Mouse (Mus musculus) retina, embryonic 14.5 days (tissue): ENCODE results near the gene Myl4.
"Not testable (repeated sequence)": the region's sequence is repeated elsewhere in the genome, so short reads cannot be mapped to it uniquely, and the experiment has no call there.

Experiments used
- DNase-seq: peaks from one replicate; pipeline ENCODE4 v3.0.0-alpha.2; 2015; ENCODE audit warnings: low spot score

Gene Myl4

DNA sequence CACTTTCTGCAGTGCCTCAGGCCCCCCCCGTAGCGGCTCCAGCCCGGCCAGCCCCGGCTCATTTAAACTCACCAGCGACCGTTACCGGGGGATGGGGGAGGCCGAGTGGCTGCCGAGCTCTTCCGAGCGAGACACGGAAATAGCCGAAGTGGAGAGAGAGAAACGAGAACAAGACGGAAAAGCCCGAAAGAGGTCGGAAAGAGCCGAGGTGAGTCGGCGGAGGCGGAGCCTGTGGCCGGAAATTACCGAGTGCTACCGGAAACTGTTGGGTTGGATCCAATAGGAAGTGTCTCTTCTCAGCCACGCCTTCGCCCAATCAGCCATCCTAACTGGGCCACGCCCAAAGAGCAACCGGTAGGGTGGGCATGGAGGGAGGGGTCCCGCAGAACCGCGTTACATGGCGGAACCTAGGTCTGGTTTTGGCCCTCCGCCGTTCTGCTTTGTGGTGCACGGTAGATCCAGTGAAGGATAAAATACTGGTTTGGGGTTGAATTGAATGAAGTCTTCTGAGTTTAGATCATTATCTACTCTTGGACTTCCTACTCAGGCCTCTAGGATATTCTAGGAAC lies at the start of gene Myl4, which contains the start of gene Cdc27:
TSS of gene Myl4 (plus strand) at position 258 of the 569 bp plus-strand sequence.
TSS of gene Cdc27 (minus strand) at position 215 of the 569 bp plus-strand sequence.
- peak; percentile 100 for DNase-seq

DNA sequence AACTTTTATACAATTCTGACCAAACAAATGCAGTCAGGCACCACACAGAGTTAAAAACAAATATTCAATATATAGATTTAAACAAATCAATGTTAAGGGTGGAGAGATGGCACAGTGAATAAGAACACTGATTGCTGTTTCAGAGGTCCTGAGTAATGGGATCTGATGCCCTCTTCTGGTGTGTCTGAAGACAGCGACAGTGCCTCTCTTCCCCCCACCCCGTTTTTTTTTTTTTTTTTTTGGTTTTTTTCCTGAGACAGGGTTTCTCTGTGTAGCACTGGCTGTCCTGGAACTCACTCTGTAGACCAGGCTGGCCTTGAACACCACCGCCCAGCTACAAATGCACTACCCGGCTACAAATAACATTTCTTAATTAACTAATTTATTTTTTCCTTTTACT lies 42.0 kb upstream of the Myl4 start:
- no peak for DNase-seq

DNA sequence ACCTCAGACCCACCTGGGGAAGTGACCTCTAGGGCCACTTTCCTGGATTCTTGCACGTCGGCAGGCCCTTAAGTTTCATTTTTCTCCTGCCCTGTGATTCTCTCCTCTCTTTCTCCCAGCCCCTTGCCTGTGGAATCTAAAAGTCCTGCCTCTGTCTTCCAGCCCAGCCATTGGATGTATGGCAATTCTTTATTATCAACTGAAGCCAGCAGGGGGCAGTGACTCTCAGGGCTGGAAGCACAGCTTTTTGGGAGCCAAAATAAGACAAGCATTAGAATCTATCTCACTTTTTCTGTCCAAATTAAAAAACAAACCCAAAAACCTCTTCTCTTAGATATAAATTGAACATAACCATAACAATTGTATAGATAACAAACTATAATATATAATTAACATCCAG lies 39.9 kb upstream of the Myl4 start:
- DNase-seq, result peak; percentile 62

DNA sequence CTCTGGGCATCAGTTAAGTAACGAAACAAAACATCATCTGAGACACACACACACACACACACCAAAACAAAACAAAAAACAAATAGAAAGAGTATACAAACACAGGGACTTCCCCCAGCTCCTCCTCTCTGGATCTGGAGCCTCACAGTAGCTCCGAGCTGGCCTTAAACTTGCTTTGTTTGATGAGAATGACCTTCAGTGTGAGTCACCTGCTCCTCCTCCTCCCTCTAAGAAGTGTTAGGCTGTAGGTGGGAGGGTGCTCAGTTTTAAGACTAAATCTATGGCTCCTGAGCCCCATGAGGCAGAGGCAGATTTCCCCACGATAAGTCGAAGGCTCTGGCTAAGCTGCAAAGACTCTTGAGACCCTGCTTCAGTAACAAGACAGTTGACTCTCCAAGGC lies 38.0 kb upstream of the Myl4 start:
- no peak for DNase-seq

DNA sequence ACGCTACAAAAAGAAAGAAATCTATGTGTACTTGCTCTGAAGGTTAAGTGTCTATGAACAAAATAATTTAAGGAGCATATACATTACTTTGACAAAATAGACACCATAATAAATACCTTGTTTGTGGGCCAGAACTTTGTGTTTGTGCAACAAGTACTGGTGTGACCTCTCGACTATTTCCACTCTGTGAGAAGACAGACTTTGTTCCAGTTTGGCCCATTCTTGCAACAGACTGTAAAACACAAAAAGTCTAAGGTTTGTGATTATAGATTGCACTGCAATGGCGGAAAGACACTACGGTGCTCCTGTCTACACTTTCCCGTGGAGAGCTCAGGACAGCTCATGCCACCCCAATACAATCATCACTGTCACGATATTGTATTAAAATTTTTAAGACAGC lies 24.5 kb upstream of the Myl4 start:
- no peak for DNase-seq

DNA sequence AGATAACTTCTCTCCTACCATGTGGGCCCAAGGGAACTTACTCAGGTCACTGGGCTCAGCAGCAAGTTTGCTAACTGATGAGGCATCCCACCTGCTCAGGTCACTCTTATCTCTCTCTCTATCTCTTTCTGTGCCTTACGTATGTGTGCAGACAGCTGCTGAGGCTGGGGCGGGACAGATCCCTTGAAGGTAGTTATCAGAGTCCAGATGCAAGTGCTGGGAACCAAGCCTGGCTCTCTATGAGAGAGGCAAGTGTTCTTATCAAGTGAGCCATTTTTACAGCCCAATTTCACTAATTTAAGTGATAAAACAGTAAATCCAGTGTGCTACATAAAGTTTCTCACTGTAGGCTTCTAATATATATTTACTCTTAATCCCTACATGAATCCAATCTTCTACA lies 13.6 kb upstream of the Myl4 start:
- DNase-seq, result no peak

DNA sequence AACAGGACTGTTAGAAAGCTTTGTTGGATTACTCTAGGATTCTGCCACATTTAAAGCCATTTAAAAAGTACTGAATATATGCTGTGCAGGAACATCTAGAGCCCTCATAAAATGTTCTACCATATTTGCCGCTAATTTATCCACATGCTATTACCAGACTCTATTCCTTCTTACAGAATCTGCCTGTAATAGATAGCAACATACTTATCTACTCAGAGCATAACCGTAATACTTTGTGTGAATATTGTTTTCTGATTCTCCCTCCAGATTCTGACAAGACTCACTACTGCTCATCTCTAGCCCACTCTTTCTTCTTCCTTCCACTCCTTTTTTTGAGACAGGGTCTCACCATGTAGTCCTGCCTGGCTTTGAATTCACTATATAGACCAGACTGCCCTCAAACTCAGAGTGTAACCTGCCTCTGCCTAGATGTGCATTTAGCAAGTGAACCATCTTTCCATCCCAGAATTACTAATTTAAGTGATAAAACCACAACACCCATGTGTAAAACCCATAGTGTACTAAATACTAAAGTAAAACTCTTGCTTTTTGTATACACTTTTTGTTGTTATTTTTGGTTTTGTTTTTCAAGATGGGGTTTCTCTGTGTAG lies 12.4 kb upstream of the Myl4 start:
- DNase-seq, result no peak

DNA sequence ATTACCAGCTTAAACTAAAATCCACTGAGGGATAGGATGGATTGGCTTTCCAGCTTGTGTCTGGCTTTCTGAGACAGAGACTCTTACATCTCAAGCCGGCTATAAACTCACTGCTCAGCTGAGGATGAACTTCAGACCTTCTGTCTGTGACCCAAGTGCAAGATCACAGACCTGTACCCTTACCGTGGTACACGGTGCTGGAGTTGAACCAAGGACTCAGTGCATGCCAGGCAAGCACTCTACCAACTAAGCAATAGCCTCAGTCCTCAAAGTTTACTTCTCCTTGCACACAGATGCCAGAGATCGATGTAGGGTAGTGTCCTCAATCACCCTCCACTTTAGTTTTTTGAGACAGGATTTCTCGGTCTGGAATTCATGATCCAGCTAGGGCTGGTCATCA lies 10.7 kb upstream of the Myl4 start:
- DNase-seq, result no peak

DNA sequence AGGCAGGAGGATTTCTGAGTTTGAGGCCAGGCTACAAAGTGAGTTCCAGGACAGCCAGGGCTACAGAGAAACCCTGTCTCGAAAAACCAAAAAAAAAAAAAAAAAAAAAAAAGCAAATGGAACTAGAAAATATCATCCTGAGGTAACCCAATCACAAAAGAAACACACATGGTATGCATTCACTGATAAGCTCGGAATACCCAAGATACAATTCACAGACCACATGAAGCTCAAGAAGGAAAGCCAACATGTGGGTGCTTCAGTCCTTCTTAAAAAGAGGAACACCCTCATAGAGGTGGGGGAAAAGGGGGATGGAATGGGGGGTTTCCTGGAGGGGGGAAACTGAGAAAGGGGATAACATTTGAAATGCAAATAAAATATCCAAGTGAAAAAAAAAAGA lies 7.1 kb upstream of the Myl4 start:
- DNase-seq, result not testable (repeated sequence)

DNA sequence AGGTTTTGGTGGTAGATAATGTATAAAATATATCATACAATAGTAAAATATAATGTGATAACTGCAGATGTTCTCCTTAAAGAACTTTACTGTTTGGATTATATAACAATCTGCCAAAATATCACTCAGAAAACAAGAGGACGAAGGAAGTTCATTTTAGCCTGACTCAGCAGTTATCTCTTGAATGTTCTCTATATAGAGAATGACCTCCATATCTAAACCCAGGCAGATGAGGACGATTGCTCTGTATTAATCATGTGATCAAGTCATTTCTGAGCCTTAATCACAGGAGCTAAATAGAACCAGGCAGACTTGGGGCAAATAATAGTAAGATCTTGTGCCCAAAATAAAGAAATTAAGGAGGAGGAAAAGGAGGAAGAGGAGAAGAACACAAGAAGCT lies 6.0 kb upstream of the Myl4 start:
- no peak for DNase-seq

DNA sequence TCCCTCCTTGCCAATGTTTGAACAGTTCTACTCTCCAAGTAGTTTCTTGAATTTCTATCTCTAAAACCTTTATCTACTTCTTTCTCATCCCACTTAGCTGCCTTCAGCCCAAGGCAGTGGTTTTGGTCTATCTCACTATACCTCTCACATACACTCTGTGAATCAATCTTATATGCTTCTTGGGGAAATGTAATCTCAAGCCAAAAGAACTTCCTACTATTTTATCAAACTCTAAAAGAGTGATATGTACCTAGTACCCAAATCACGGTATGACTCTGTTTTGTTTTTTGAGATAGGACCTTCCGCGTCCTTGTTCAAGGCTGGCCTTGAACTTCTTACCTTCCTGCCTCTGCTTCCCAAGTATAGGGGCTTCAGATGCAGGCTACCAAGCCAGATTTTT lies 3.0 kb upstream of the Myl4 start:
- DNase-seq, result no peak

DNA sequence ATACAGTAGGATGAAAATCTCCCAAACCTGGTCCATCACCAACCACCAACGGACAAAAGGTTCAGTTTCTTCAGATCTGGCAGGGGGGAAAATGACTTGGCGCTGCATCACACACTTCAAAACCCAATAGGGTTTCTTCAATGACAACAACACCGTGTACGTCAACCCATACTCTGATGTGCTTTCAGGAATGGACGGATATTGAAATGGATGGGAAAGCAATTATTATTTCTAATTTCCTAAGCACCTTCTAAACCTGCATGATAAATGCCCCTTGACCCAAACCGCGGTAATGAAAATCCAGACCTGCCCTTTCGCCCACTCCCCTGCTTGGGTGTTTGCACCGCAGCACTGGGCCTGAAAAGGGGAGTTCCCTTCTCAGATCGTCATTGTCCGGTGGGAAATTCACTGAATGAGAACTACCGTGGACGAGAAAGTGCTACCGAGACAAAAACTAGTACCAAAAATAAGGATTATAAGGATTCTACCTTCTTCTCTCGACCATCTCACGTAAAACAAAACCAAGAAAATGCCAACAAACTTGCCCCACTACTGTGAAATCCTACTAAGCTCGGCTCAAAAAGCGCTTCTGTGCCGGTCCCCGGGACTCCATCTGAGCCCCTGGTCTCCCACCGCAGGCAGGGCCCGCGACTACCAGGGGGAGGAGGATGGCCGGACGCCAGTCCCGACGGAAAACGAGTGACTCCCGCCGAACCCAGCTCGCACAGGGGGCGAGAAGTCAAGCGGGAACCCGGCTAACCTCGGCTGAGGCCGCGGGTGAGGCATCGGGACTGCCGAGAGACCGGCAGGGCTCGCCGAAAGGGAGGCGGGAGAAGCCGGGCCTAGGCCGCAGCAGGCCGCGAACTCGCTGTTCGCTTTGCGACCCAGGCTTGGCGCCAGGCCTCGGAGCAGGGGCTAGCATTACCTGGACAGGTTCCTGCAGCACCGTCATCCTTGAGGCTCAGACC lies 741 bp upstream of the Myl4 start:
- DNase-seq, result peak; percentile 50

DNA sequence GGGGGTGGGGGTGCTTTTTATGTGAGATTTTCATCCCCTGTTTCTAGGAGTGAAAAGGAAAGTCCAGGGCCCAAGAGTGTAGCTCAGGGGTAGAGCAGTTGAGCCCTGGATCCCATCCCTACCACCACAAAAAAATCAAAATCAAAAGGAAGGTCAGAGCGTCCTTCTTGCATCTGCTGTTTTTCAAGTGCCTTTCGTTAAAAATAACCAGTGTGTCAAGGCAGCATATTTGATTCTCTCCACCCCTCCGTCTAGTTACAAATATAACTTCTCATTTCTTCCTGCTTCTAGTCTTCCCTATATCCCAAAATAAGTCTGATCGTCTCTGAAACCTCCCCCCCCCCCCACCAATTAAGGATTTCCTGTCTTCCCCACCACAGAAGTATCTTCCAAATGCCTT lies 7.6 kb downstream of the Myl4 start:
- no peak for DNase-seq

DNA sequence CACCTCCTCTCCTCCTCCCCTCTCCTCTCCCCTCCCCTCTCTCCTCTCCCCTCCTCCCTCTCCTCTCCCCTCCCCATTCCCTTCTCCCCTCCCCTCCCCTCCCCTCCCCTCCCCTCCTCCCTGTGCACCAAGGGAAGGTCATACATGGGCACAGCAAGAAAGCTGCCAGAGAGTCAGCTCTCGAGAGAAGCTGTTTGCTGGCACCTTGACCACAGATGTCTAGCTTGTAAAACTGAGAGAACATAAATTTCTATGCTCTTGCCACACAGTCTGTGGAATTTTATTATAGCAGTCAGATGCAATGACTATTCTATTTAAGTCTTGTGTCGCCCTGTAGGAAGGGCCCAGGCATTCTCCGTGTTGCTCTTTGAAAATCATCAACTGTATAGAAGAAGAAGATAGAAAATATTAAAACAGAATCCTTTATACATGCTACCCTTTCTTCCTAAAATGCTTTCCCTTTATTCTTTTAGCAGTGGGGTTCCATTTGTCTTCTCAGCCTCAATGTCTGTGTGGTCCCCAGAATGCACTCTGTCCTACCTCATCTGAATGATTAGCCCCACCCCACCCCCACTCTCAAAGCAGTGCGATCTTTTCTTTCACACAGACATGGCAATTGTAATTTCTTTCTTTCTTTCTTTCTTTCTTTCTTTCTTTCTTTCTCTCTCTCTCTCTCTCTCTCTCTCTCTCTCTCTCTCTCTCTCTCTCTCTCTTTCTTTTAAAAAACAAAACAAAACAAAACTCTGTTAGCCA lies 8.4 kb downstream of the Myl4 start:
- no peak for DNase-seq

DNA sequence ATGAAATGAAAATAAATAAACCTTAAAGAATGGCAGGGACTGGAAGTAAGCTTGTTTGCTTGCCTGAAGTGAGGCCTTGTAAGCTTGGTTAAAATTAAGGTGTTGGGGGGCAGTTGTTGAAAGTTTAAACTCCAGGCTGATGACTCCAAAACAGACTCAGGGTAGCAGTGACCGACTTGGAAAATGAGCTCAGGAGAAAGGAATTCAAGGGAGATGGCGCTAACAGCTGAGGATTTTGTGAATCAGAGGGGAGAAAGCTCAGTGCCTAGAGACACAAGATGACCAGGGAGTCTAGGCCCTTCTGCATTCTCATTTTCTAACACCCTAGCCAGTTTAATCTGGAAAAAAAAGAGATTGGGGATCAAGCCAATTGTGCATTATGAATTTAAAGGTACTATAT lies 10.5 kb downstream of the Myl4 start:
- DNase-seq, result no peak

DNA sequence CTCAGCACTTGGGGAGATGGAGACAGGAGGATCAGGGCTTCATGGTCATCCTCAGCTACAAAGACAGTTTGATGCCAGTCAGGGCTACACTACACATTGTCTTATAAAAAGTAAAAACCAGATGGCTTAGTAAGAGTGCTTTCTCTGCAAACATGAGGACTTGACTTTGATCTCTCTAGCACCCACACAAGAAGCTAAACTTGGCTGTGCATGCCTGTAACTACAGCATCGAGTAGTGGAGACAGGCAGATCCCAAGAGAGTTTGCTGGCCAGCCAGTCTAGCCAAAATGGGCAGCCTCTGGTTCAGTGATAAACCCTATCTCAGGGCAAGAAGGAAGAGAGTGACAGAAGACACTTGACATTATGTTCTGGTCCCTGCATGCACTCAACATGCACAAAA lies 13.0 kb downstream of the Myl4 start:
- no peak for DNase-seq

DNA sequence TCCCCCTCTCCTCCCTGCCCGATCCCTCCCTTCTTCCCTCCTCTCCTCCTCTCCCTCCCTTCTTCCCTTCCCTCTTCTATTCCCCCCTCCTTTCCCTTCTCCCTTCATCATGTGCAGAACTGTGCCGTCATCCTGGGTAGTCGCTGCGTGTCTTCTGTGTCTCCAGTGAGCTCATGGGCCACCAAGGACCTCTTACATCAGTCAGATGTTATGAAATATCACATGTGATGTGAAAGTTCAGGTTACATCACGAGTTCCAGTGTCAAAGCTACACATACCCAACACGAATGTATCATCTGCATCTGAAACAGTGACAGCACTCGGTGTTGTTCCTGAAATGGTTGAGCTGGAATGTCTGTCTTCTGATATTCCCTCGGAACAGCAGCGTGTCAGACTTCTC lies 14.7 kb downstream of the Myl4 start:
- no peak for DNase-seq

DNA sequence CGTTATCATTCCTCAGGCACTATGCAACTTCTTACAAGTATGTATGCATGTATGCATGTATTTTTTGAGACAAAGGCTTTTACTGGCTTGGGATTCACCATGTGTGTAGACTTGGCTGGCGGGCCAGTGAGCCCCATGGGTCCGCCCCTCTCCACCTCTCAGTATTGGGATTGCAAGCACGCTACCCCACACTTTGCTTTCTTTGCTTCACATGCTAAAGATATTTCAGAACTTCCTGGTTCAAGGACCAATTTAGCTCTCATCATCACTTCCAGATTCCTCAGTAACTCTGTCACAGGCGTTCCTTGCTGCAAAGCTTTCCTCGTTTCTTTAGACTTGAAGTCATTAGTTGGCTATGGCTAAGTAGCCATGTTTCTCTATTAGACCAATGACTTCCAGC lies 15.6 kb downstream of the Myl4 start:
- DNase-seq, result no peak

DNA sequence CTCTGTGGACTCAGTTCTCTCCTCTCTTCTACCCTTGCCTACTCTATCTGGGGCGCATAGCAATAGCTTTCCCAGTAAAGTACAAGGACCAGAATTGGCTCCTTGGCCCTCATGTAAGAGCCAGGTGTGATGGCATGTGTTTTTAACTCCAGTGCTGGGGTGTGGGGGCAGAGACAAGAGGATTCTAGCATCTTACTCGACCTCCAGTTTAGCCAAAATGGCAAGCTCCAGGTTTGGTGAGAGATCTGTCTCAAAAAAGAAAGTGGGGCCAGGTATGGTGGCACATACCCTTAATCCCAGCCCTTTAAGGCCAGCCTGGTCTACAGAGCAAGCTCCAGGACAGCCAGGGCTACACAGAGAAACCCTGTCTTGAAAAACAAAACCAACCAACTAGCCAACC lies 16.3 kb downstream of the Myl4 start:
- DNase-seq, result no peak

DNA sequence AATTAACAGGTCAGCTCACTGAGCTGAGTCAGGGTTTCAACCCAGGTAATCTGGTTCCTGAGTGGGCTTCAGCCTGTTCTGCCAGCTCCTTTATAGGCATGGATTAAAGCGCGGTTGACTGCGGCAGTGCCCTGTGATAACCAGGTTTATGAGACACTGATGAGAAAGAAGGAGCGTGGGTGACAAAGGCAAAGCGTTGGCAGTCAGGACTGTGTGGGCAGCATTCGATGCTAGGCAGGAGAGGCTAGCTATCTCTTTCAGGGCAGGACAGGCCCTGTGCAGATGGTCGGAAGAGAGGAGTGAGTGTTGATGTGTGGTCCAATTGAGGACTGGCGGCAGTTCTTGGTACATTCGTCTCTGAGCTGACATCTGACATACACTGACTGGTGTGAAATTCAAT lies 17.3 kb downstream of the Myl4 start:
- no peak for DNase-seq

DNA sequence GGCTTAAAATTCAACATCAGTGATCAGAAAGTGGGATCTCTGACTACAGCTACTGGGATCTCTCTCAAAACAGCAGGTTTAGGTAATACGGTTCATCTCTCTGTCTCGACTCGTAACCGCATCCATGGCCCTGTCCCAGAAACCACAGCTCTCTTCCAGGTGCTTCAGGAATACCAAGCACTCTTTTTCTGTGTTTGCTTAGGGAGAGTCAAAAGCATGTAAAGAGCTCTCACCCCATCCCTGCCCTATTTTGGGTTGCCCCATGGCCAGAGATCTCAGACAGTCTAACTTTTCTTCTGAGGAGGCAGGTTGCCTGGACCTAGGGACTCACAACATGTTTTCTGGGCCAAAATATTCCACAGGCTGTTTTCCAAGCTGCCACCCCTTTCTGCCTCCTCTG lies 17.9 kb downstream of the Myl4 start:
- DNase-seq, result no peak

DNA sequence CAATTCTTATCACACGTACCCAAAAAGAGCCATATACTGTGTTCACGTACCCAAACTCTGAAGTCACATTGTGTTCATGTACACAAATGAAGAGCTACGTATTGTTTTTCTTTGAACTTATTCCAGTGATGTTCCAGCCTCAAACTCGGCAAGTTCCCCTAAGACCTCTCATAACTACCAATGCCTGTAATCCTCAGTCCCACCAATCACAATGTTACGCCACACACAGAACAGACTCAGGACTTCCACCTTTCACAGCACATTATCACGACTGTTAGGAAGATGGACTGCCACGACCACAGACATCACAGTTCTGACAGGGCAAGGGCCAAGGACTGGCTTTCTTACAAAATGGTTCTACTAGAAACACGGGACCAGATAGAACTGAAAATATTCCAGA lies 20.1 kb downstream of the Myl4 start:
- DNase-seq, result not testable (repeated sequence)
